Mouse (Mus musculus) embryonic facial prominence, embryonic 13.5 days (tissue): ENCODE measurements around the gene Znfx1. TPM values are rescaled to one million over a fixed set of nuclear protein-coding genes. Genes with fewer than 3 reads are reported as not detected.
A peak's percentile ranks its signal among the peaks of the same experiment; 100 is the strongest.

ENCODE experiments used
- ATAC-seq: fragments of 200-750 bp; cut with Nextera tagmentation; 2 replicates; pipeline ENCODE4 v1.8.0; 2017; ENCODE audit warnings: low read depth; ENCODE audit not compliant: insufficient number of reproducible peaks, insufficient read depth, low FRiP score, low TSS enrichment
- H3K27ac ChIP-seq: fragments of 300-500 bp; sonication (generic); 2 replicates; pipeline ENCODE4 v1.5.1; 2015; ENCODE audit warnings: moderate library complexity, mild to moderate bottlenecking, inconsistent platforms
- H3K27me3 ChIP-seq: fragments of 300-500 bp; sonication (generic); 2 replicates; pipeline ENCODE4 v1.6.1; 2015; ENCODE audit warnings: mild to moderate bottlenecking, inconsistent platforms
- H3K36me3 ChIP-seq: fragments of 300-500 bp; sonication (generic); 2 replicates; pipeline ENCODE4 v1.6.1; 2015; ENCODE audit warnings: mild to moderate bottlenecking, inconsistent platforms
- H3K4me1 ChIP-seq: fragments of 300-500 bp; sonication (generic); 2 replicates; pipeline ENCODE4 v1.6.1; 2015; ENCODE audit warnings: inconsistent platforms
- H3K4me2 ChIP-seq: fragments of 300-500 bp; sonication (generic); 2 replicates; pipeline ENCODE4 v1.6.1; 2015; ENCODE audit warnings: moderate library complexity, mild to moderate bottlenecking, inconsistent platforms
- H3K4me3 ChIP-seq: fragments of 300-500 bp; sonication (generic); 2 replicates; pipeline ENCODE4 v1.5.1; 2015; ENCODE audit warnings: mild to moderate bottlenecking, inconsistent platforms
- H3K9ac ChIP-seq: fragments of 300-500 bp; sonication (generic); 2 replicates; pipeline ENCODE4 v1.6.1; 2015; ENCODE audit warnings: mild to moderate bottlenecking, inconsistent platforms
- H3K9me3 ChIP-seq: fragments of 300-500 bp; sonication (generic); 2 replicates; pipeline ENCODE4 v1.6.1; 2016; ENCODE audit warnings: inconsistent platforms
- WGBS: fragments of 180-500 bp; shearing (Covaris S2); methylation state at CpG from one replicate; pipeline ENCODE4 v1.1.7; 2015; ENCODE audit warnings: mixed read lengths; 5-methylcytosine and 5-hydroxymethylcytosine counted together
- polyA plus RNA-seq: library from polyadenylated mRNA; unstranded; fragments of >200 nt; fragmentation: Nextera tagmentation; extraction: Ambion mirVana; gene quantifications from 2 replicates; pipeline ENCODE4 v1.2.1, GENCODE M21; 2015

Znfx1 gene
- polyA plus RNA-seq, 1 experiment from 2014 or later: 5.5 TPM

GRCm38 (mm10) chr2:167059536-167059935, 3.3 kb downstream of the Znfx1 start:
- no peaks in the 10 kb centered on the region for H3K27me3 ChIP-seq
- 54% methylated on average over 8 of the region's 8 CpGs for WGBS
- H3K4me1 ChIP-seq: peaks cover 24% of the 10 kb centered on the region
- H3K27ac ChIP-seq: no peak overlapping the region
- H3K9ac ChIP-seq: peak overlapping the region; percentile 22; the same call in 1 of the 2 replicates
- no peaks in the 10 kb centered on the region for H3K9me3 ChIP-seq
- H3K4me3 ChIP-seq: no peak overlapping the region
- peaks cover 42% of the 10 kb centered on the region for H3K36me3 ChIP-seq
- ATAC-seq: no peak
- H3K4me2 ChIP-seq: no peak overlapping the region

- no peak for ATAC-seq
- H3K4me3 ChIP-seq: no peak overlapping the region
- peaks cover 42% of the 10 kb centered on the region for H3K36me3 ChIP-seq
- H3K9ac ChIP-seq: no peak overlapping the region
- H3K27me3 ChIP-seq: no peaks in the 10 kb centered on the region
- H3K4me1 ChIP-seq: peaks cover 23% of the 10 kb centered on the region
- WGBS: 65% methylated on average over 3 of the region's 3 CpGs
- no peak overlapping the region for H3K4me2 ChIP-seq
- no peaks in the 10 kb centered on the region for H3K9me3 ChIP-seq
- H3K27ac ChIP-seq: no peak overlapping the region
These were observed 3.9 kb downstream of the Znfx1 start for GRCm38 (mm10) chr2:167058814-167059387.

GRCm38 (mm10) chr2:167058201-167058600, 4.6 kb downstream of the Znfx1 start:
- Histone ChIP-seq H3K9me3 (no peaks in the 10 kb centered on the region), H3K4me3 (no peak overlapping the region), H3K36me3 (peaks cover 48% of the 10 kb centered on the region), H3K27ac (no peak overlapping the region), H3K4me1 (peaks cover 29% of the 10 kb centered on the region), H3K27me3 (no peaks in the 10 kb centered on the region), H3K9ac (0 out of 2 replicates have a peak overlapping the region, but pooled peaks have one; percentile 21), H3K4me2 (no peak overlapping the region)
- no peak for ATAC-seq
- 42% methylated on average over 3 of the region's 3 CpGs for WGBS

DNA sequence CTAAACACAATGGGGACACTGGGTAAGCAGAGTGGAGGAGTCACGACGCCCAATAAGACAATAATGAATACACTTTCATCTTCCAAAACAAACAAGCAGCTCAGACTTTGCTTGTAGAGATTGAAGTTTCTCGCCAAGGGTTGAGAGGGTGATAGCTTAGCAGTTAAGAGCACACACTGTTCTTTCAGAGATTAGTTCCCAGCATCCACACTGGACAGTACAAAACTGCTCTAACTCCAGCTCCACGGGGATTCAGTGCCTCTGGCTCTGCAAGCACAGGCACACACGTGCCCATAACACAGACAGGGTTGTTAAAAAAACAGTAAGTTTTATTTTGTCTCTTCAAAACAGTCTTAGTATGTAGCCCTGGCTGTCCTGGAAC, 5.9 kb downstream of the Znfx1 start:
- WGBS: 89% methylated on average over 5 of the region's 5 CpGs
- H3K4me1 ChIP-seq: peaks cover 29% of the 10 kb centered on the region
- H3K4me3 ChIP-seq: no peak overlapping the region
- no peak overlapping the region for H3K4me2 ChIP-seq
- H3K27me3 ChIP-seq: no peaks in the 10 kb centered on the region
- H3K36me3 ChIP-seq: peaks cover 56% of the 10 kb centered on the region
- H3K27ac ChIP-seq: no peak overlapping the region
- no peak for ATAC-seq
- H3K9ac ChIP-seq: no peak overlapping the region
- no peaks in the 10 kb centered on the region for H3K9me3 ChIP-seq

GRCm38 (mm10) chr2:167056210-167056941, 6.4 kb downstream of the Znfx1 start:
- H3K36me3 ChIP-seq: peaks cover 60% of the 10 kb centered on the region
- H3K4me2 ChIP-seq: no peak overlapping the region
- no peak overlapping the region for H3K27ac ChIP-seq
- 91% methylated on average over 15 of the region's 15 CpGs for WGBS
- peak overlapping the region; percentile 32; the same call in 1 of the 2 replicates for H3K9ac ChIP-seq
- no peaks in the 10 kb centered on the region for H3K9me3 ChIP-seq
- H3K4me3 ChIP-seq: no peak overlapping the region
- ATAC-seq: no peak
- peaks cover 23% of the 10 kb centered on the region for H3K4me1 ChIP-seq
- no peaks in the 10 kb centered on the region for H3K27me3 ChIP-seq

DNA sequence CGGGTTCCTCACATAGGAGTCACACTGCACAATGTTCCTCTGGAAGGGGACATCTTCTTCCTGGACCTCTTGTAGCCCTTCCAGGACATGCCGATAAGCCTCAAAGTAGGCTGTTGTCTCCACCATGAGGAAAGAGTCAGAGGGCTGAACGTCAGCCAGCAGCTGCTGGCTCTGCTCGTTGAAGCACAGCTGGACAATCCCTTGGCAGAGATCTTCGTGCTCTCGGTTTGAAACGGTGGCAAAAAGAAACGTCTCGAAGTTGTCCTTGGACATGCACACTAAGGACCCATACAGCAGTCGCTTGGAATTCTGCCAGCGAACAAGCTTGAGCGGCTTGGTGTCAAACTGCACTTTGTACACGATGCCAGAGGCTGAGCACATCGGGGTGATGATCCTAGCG, 7.4 kb downstream of the Znfx1 start:
- peaks cover 65% of the 10 kb centered on the region for H3K36me3 ChIP-seq
- peaks cover 16% of the 10 kb centered on the region for H3K4me1 ChIP-seq
- no peaks in the 10 kb centered on the region for H3K9me3 ChIP-seq
- H3K27ac ChIP-seq: no peak overlapping the region
- no peak overlapping the region for H3K4me3 ChIP-seq
- no peak for ATAC-seq
- WGBS: 92% methylated on average over 15 of the region's 15 CpGs
- H3K9ac ChIP-seq: no peak overlapping the region
- H3K27me3 ChIP-seq: no peaks in the 10 kb centered on the region
- H3K4me2 ChIP-seq: no peak overlapping the region

- no peak for ATAC-seq
- no peak overlapping the region for H3K4me3 ChIP-seq
- no peaks in the 10 kb centered on the region for H3K27me3 ChIP-seq
- peak overlapping the region; percentile 11; the same call in 1 of the 2 replicates for H3K27ac ChIP-seq
- no peak overlapping the region for H3K4me2 ChIP-seq
- no peaks in the 10 kb centered on the region for H3K9me3 ChIP-seq
- H3K9ac ChIP-seq: 0 out of 2 replicates have a peak overlapping the region, but pooled peaks have one; percentile 36
- peaks cover 77% of the 10 kb centered on the region for H3K36me3 ChIP-seq
- 70% methylated on average over 9 of the region's 9 CpGs for WGBS
- peaks cover 8% of the 10 kb centered on the region; the same call in 1 of the 2 replicates for H3K4me1 ChIP-seq
These were observed 9.5 kb downstream of the Znfx1 start for GRCm38 (mm10) chr2:167053127-167053844.

DNA sequence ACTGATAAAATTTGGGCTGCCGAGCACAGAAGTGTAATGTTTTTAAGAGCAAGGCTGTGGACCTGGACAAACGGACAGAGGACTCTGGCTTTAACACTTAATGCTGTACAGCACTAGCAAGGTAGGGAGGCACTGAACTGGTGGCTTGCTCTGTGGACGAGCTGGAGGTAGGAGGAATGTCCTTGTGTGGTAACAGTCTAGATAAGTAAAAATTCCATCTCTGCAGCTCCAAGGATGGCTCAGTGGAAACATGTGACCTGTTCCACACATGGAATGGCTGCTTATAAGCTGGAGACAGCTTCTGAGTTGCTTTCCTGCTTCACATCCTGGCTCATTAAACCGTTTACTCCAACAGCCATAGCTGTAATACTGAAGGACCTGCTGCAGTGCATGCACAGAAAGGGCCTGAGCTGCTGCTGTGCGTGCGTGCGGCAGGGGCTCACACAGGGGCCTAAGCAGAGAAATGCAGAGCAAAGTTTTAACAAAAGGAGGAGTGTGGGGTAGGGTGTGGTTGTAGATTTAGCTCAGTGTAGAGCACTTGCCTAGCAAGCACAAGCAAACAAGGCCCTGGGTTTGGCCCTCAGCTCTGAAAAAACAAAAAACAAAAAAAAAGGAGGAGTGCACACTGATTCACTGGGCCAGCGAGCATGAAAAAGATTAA, 14.0 kb downstream of the Znfx1 start:
- no peaks in the 10 kb centered on the region for H3K27me3 ChIP-seq
- peaks cover 8% of the 10 kb centered on the region; the same call in 1 of the 2 replicates for H3K4me1 ChIP-seq
- ATAC-seq: no peak
- no peak overlapping the region for H3K4me2 ChIP-seq
- no peak overlapping the region for H3K27ac ChIP-seq
- H3K36me3 ChIP-seq: peaks cover 81% of the 10 kb centered on the region
- H3K4me3 ChIP-seq: no peak overlapping the region
- H3K9me3 ChIP-seq: no peaks in the 10 kb centered on the region
- no peak overlapping the region for H3K9ac ChIP-seq
- 84% methylated on average over 8 of the region's 8 CpGs for WGBS

DNA sequence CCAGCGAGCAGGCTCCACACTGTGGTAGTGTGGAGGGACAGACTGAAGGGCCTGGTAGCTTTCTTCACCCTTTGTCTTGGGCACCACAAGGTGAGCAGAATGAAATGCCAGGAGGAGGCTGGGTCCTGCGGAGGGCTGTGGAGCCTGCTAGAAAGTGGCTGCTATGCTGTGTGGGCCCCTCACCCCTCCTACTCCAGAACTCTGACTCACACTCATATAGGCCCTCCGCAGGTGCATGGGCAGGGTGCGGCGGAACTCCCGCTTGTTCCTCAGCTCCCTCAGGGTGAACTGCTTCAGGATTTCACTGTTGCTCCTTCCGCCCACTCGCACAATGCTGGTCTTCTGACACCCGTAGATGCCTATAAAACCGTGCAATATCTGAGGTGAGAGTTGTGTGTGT, 14.6 kb downstream of the Znfx1 start:
- H3K9ac ChIP-seq: no peak overlapping the region
- H3K4me3 ChIP-seq: no peak overlapping the region
- 92% methylated on average over 10 of the region's 10 CpGs for WGBS
- ATAC-seq: no peak
- H3K27me3 ChIP-seq: no peaks in the 10 kb centered on the region
- H3K4me1 ChIP-seq: peaks cover 2% of the 10 kb centered on the region; the same call in 1 of the 2 replicates
- peaks cover 83% of the 10 kb centered on the region for H3K36me3 ChIP-seq
- H3K4me2 ChIP-seq: no peak overlapping the region
- no peaks in the 10 kb centered on the region for H3K9me3 ChIP-seq
- H3K27ac ChIP-seq: no peak overlapping the region

DNA sequence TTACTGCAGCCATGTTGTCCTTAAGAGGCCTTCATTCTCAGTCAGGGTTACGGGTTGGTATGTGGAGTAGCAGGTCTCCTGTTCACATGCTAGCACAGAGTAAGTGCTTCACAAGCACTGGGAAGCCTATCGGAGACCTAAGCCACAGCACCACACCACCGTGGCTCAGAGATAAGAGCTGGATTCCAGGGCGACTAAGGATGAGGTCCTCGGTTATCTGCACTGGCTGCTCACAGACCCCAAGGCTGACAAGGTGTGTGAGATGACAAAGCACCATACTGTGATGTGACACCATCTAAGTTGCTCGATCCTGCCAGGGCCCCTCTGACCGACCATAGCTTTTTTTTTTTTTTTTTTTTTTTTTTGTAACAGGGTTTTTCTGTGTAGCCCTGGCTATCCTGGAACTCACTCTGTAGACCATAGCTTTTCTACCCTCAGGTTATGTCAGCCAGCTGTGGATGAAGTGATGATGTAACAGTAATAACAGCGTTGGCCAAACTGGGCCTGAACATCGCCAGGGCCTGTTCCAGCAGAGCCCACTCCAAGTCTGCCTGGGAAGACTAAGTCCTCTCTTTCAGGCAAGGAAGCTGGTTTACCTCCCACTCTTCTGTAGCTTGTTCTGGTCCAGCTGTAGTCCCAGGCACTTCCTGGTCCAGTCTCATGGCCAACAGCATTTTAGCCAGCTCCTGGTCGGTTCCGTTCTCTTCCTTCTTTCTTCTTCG, 19.3 kb downstream of the Znfx1 start:
- Histone ChIP-seq H3K36me3 (peaks cover 96% of the 10 kb centered on the region), H3K27ac (no peak overlapping the region), H3K4me2 (no peak overlapping the region), H3K27me3 (no peaks in the 10 kb centered on the region), H3K9ac (no peak overlapping the region), H3K9me3 (no peaks in the 10 kb centered on the region), H3K4me3 (no peak overlapping the region), H3K4me1 (no peaks in the 10 kb centered on the region)
- WGBS: 91% methylated on average over 12 of the region's 12 CpGs
- no peak for ATAC-seq

- no peak overlapping the region for H3K4me2 ChIP-seq
- 92% methylated on average over 8 of the region's 8 CpGs for WGBS
- H3K27ac ChIP-seq: no peak overlapping the region
- no peak for ATAC-seq
- no peaks in the 10 kb centered on the region for H3K27me3 ChIP-seq
- no peaks in the 10 kb centered on the region for H3K9me3 ChIP-seq
- H3K36me3 ChIP-seq: peaks cover 100% of the 10 kb centered on the region
- H3K9ac ChIP-seq: no peak overlapping the region
- H3K4me1 ChIP-seq: no peaks in the 10 kb centered on the region
- H3K4me3 ChIP-seq: no peak overlapping the region
These were observed 23.4 kb downstream of the Znfx1 start for GRCm38 (mm10) chr2:167039386-167039785.
